Mouse (Mus musculus) limb, embryonic 14.5 days (tissue): ENCODE data around the gene Gtf3c4. TPM values are rescaled to one million over a fixed set of nuclear protein-coding genes. Genes with fewer than 3 reads are reported as not detected.

ENCODE experiments used
- ATAC-seq: fragments of 200-750 bp; cut with Nextera tagmentation; 2 replicates; pipeline ENCODE4 v1.8.0; 2017; ENCODE audit warnings: low read depth, moderate number of reproducible peaks, moderate TSS enrichment; ENCODE audit not compliant: low FRiP score
- DNase-seq: peaks from one replicate; pipeline ENCODE4 v3.0.0-alpha.2; 2015; ENCODE audit warnings: low spot score
- H3K27ac ChIP-seq: fragments of 300-500 bp; sonication (generic); replicated peaks from 2 replicates; pipeline ENCODE4 v1.5.1; 2014; ENCODE audit warnings: low read depth, mild to moderate bottlenecking, low read length, moderate library complexity, mixed read lengths
- H3K27me3 ChIP-seq: fragments of 300-500 bp; sonication (generic); 2 replicates; pipeline ENCODE4 v1.6.1; 2014; ENCODE audit warnings: low read length, mixed read lengths; ENCODE audit not compliant: control insufficient read depth, insufficient read depth
- H3K36me3 ChIP-seq: fragments of 300-500 bp; sonication (generic); 2 replicates; pipeline ENCODE4 v1.6.1; 2014; ENCODE audit warnings: mild to moderate bottlenecking, low read length, moderate library complexity, mixed read lengths; ENCODE audit not compliant: control insufficient read depth, insufficient read depth
- H3K4me1 ChIP-seq: fragments of 300-500 bp; sonication (generic); 2 replicates; pipeline ENCODE4 v1.6.1; 2014; ENCODE audit warnings: antibody characterized with exemption, low read length, mixed read lengths; ENCODE audit not compliant: control insufficient read depth, insufficient read depth
- H3K4me2 ChIP-seq: fragments of 300-500 bp; sonication (generic); replicated peaks from 2 replicates; pipeline ENCODE4 v1.6.1; 2014; ENCODE audit warnings: low read depth, mild to moderate bottlenecking, low read length, moderate library complexity; ENCODE audit not compliant: severe bottlenecking
- H3K4me3 ChIP-seq: fragments of 300-500 bp; sonication (generic); replicated peaks from 2 replicates; pipeline ENCODE4 v1.5.1; 2014; ENCODE audit warnings: low read length
- H3K9ac ChIP-seq: fragments of 300-500 bp; sonication (generic); 2 replicates; pipeline ENCODE4 v1.6.1; 2014; ENCODE audit warnings: mild to moderate bottlenecking, low read depth, low read length, moderate library complexity; ENCODE audit not compliant: severe bottlenecking
- H3K9me3 ChIP-seq: fragments of 300-500 bp; sonication (generic); 2 replicates; pipeline ENCODE4 v1.6.1; 2016; ENCODE audit warnings: low read length; ENCODE audit not compliant: control insufficient read depth
- POLR2A ChIP-seq: fragments of 200-500 bp; IDR thresholded peaks from 2 replicates; pipeline ENCODE4 v1.8.0; 2012; ENCODE audit warnings: inconsistent platforms, mild to moderate bottlenecking, moderate library complexity, borderline replicate concordance; ENCODE audit not compliant: insufficient read depth, insufficient read length; ENCODE audit errors: extremely low read depth
- WGBS: fragments of 180-500 bp; shearing (Covaris S2); extraction: QIAGEN DNeasy Blood & Tissue Kit; methylation state at CpG from one replicate; pipeline ENCODE4 v1.1.7; 2014; 5-methylcytosine and 5-hydroxymethylcytosine counted together
- polyA plus RNA-seq, 2 experiments: library from polyadenylated mRNA; depleted of rRNA in 1 of 2; stranded (reverse) in 1 of 2; unstranded in 1 of 2; fragments of >200 nt; fragmentation: Nextera tagmentation in 1 of 2; extraction: Ambion mirVana in 1 of 2; gene quantifications; 2 replicates each; pipeline versions ENCODE4 v1.2.1 to v1.2.3; 2012 to 2014

Gtf3c4 gene
- polyA plus RNA-seq (2012; rRNA removed): 15.6 and 16.2 TPM in 2 replicates
- polyA plus RNA-seq (2014; fragmentation: Nextera tagmentation; extraction: Ambion mirVana): 20.9 and 23.7 TPM in 2 replicates

GRCm38 (mm10) chr2:28840222-28840951 is at the start of gene Gtf3c4, which contains the start of gene Ddx31:
TSS of gene Gtf3c4 (minus strand) at chr2:28840360.
TSS of gene Ddx31 (plus strand) at chr2:28840406.
- WGBS: under 1% methylated on average over 54 of the region's 63 CpGs
- Histone ChIP-seq H3K4me3 (peak within 1 kb of the TSS; percentile 94), H3K4me2 (peak within 1 kb of the TSS; percentile 95), H3K9ac (peak within 1 kb of the TSS; percentile 89), H3K9me3 (no peaks in the 10 kb centered on the region), H3K4me1 (peaks cover 27% of the 10 kb centered on the region), H3K27ac (peak within 1 kb of the TSS; percentile 77), H3K36me3 (peaks cover 7% of the 10 kb centered on the region), H3K27me3 (no peaks in the 10 kb centered on the region)
- 0 out of 2 replicates have a peak, but pooled peaks have one; percentile 43 for TF ChIP-seq POLR2A
- DNase-seq (peak; percentile 92), ATAC-seq (peak; percentile 98)

- 70% methylated on average over 4 of the region's 4 CpGs for WGBS
- ATAC-seq: no peak
- TF ChIP-seq POLR2A: no peak
- Histone ChIP-seq H3K4me1 (no peaks in the 10 kb centered on the region), H3K4me2 (no peak overlapping the region), H3K9ac (no peak overlapping the region), H3K27ac (no peak overlapping the region), H3K36me3 (peaks cover 43% of the 10 kb centered on the region), H3K4me3 (no peak overlapping the region), H3K27me3 (no peaks in the 10 kb centered on the region), H3K9me3 (no peaks in the 10 kb centered on the region)
- no peak for DNase-seq
These were observed 44.8 kb upstream of the Gtf3c4 start for GRCm38 (mm10) chr2:28884914-28885313.

GRCm38 (mm10) chr2:28882826-28883485 is 42.8 kb upstream of the Gtf3c4 start:
- Histone ChIP-seq H3K27me3 (no peaks in the 10 kb centered on the region), H3K4me1 (no peaks in the 10 kb centered on the region), H3K4me3 (no peak overlapping the region), H3K9ac (no peak overlapping the region), H3K9me3 (no peaks in the 10 kb centered on the region), H3K4me2 (no peak overlapping the region), H3K27ac (no peak overlapping the region), H3K36me3 (peaks cover 45% of the 10 kb centered on the region)
- peak; percentile 16 for DNase-seq
- WGBS: 79% methylated on average over 6 of the region's 6 CpGs
- ATAC-seq: no peak
- TF ChIP-seq POLR2A: no peak

GRCm38 (mm10) chr2:28882047-28882446 is 41.9 kb upstream of the Gtf3c4 start:
- 90% methylated on average over 3 of the region's 3 CpGs for WGBS
- Histone ChIP-seq H3K4me3 (no peak overlapping the region), H3K27ac (no peak overlapping the region), H3K9me3 (no peaks in the 10 kb centered on the region), H3K36me3 (peaks cover 45% of the 10 kb centered on the region), H3K4me1 (no peaks in the 10 kb centered on the region), H3K4me2 (no peak overlapping the region), H3K9ac (no peak overlapping the region), H3K27me3 (no peaks in the 10 kb centered on the region)
- TF ChIP-seq POLR2A: no peak
- DNase-seq (no peak), ATAC-seq (no peak)

- Histone ChIP-seq H3K9ac (no peak overlapping the region), H3K9me3 (no peaks in the 10 kb centered on the region), H3K4me1 (no peaks in the 10 kb centered on the region), H3K4me3 (no peak overlapping the region), H3K4me2 (no peak overlapping the region), H3K27ac (no peak overlapping the region), H3K27me3 (no peaks in the 10 kb centered on the region), H3K36me3 (peaks cover 51% of the 10 kb centered on the region)
- ATAC-seq: no peak
- TF ChIP-seq POLR2A: no peak
- no peak for DNase-seq
- WGBS: 92% methylated on average over 3 of the region's 3 CpGs
These were observed 41.1 kb upstream of the Gtf3c4 start for GRCm38 (mm10) chr2:28881275-28881674.
